Comparison of ENCODE assay signal across 12 mouse cellular contexts in genomic region chr8:117061180-117061880, GRCm38 (mm10). TPM values are rescaled to one million over a fixed set of nuclear protein-coding genes. Genes with fewer than 3 reads are reported as not detected.
DNase-seq lines count a peak whose midpoint lies in the region; ATAC-seq lines count a peak whose summit lies in the region.
"Had no signal": no experiment of that assay in that cellular context is flagged by ENCODE, and none has a peak within 500 bp of the region (broad histone marks: within the 10 kb centered on the region; RNA-seq: fewer than 3 reads in every experiment).

No protein-coding gene starts in this region.

- 61% methylated on average over 13 of the region's 13 CpGs for whole genome bisulfite sequencing in midbrain, embryonic 11.5 days
- WGBS in midbrain, embryonic 16.5 days: 46% methylated on average over 13 of the region's 13 CpGs

- H3K4me1 ChIP-seq in midbrain, embryonic 11.5 days (ENCODE audit: control insufficient read depth, insufficient read depth, low read length): peaks cover 3% of the 10 kb centered on the region; the same call in 1 of the 2 replicates
- H3K4me1 ChIP-seq in midbrain, embryonic 16.5 days (ENCODE audit: control insufficient read depth, insufficient read depth, low read length): peaks cover 2% of the 10 kb centered on the region; the same call in 1 of the 2 replicates
- H3K4me1 ChIP-seq: kidney, embryonic 15.5 days had no signal

- H3K9ac ChIP-seq in midbrain, embryonic 11.5 days (ENCODE audit: low read length): no peak overlapping the region
- no peak overlapping the region for H3K9ac ChIP-seq in midbrain, embryonic 16.5 days (ENCODE audit: low read depth, low read length)
- H3K9ac ChIP-seq: kidney, embryonic 15.5 days had no signal

- H3K4me2 ChIP-seq in midbrain, embryonic 11.5 days: no peak overlapping the region
- no peak overlapping the region for H3K4me2 ChIP-seq in midbrain, embryonic 16.5 days (ENCODE audit: low read length)
- H3K4me2 ChIP-seq: kidney, embryonic 15.5 days had no signal

- H3K9me3 ChIP-seq in midbrain, embryonic 11.5 days (ENCODE audit: control insufficient read depth, low read length): peaks cover 3% of the 10 kb centered on the region; the same call in 1 of the 2 replicates
- peaks cover 5% of the 10 kb centered on the region for H3K9me3 ChIP-seq in midbrain, embryonic 16.5 days (replicated peaks; ENCODE audit: control insufficient read depth, low read length, poor library complexity, severe bottlenecking)
- H3K9me3 ChIP-seq: kidney, embryonic 15.5 days had no signal

- H3K27me3 ChIP-seq in midbrain, embryonic 11.5 days (ENCODE audit: control insufficient read depth, insufficient read depth, low read length): no peaks in the 10 kb centered on the region; the same call in 1 of the 2 replicates
- H3K27me3 ChIP-seq in midbrain, embryonic 16.5 days (ENCODE audit: control insufficient read depth, insufficient read depth, low read depth, low read length): no peaks in the 10 kb centered on the region
- H3K27me3 ChIP-seq: kidney, embryonic 15.5 days had no signal

- no peaks in the 10 kb centered on the region for H3K36me3 ChIP-seq in midbrain, embryonic 11.5 days (ENCODE audit: control insufficient read depth, insufficient read depth, low read length)
- H3K36me3 ChIP-seq in midbrain, embryonic 16.5 days (ENCODE audit: control insufficient read depth, insufficient read depth, low read length): no peaks in the 10 kb centered on the region
- H3K36me3 ChIP-seq: kidney, embryonic 15.5 days had no signal

- no peak overlapping the region for H3K27ac ChIP-seq in midbrain, embryonic 11.5 days (ENCODE audit: low read depth, low read length)
- H3K27ac ChIP-seq in midbrain, embryonic 16.5 days (ENCODE audit: low read length): no peak overlapping the region
- H3K27ac ChIP-seq: kidney, embryonic 15.5 days had no signal

- intact Hi-C loops in left cerebral cortex, postnatal 14 days (cut with DNase I): no loop called here

- H3K4me3 ChIP-seq in midbrain, embryonic 11.5 days (ENCODE audit: low read depth, low read length): no peak overlapping the region
- H3K4me3 ChIP-seq in midbrain, embryonic 16.5 days (ENCODE audit: low read depth, low read length): no peak overlapping the region
- H3K4me3 ChIP-seq: kidney, embryonic 15.5 days had no signal

- ATAC-seq in midbrain, embryonic 11.5 days (ENCODE audit: low FRiP score): 0 out of 2 replicates have a peak, but pooled peaks have one; percentile 35
- ATAC-seq in midbrain, embryonic 16.5 days: no peak

- peak; percentile 35 for DNase-seq in adrenal gland, adult 2 months
- no peak for DNase-seq in adrenal gland, adult 18-20 months (ENCODE audit: low spot score in 2 of 2)
- peak; percentile 80 for DNase-seq in midbrain, embryonic 11.5 days (ENCODE audit: low spot score, missing footprints)
- DNase-seq in left cerebral cortex, postnatal 14 days (ENCODE audit: low spot score in 2 of 2): peak; percentile 40 to 73
- DNase-seq in telencephalon, adult 2 months (ENCODE audit: low read depth, low spot score): peak; percentile 51
- DNase-seq in urinary bladder, postnatal 4 days (ENCODE audit: low spot score in 2 of 2): no peak
- no peak for DNase-seq in cerebellum, adult 9-11 months
- DNase-seq: gastrocnemius, postnatal 14 days; lung, postnatal 36 days had no signal

RNA-seq across cellular contexts. Expression of gene Pkd1l2, which starts 20.9 kb away (rescaled TPM):
- total RNA-seq in adrenal gland, adult 2 months (2021): 1 to 10 TPM in 1 of 2 experiments, under 1 TPM in 1; 0.93 to 2.3 TPM
- 1.1 and 1.2 TPM in 2 replicates for polyA plus RNA-seq in adrenal gland, adult 2 months (2012; rRNA removed)
- 1 to 10 TPM; 1.0 to 2.9 TPM for total RNA-seq in adrenal gland, adult 18-20 months (2021)
- polyA plus RNA-seq in midbrain, embryonic 11.5 days (2014; fragmentation: Nextera tagmentation; extraction: Ambion mirVana): not detected in 2 replicates
- 0.04 TPM in 1 of 2 replicates, not detected in the other for polyA plus RNA-seq in midbrain, embryonic 16.5 days (2015; fragmentation: Nextera tagmentation; extraction: Ambion mirVana)
- total RNA-seq in left cerebral cortex, postnatal 14 days (2021): not detected
- polyA plus RNA-seq: heart, embryonic 16.5 days had no signal

RNA-seq across cellular contexts. Expression of gene Bco1, which starts 34.3 kb away (rescaled TPM):
- under 1 TPM; 0.38 to 0.55 TPM for total RNA-seq in adrenal gland, adult 2 months (2021)
- not detected in 2 replicates for polyA plus RNA-seq in adrenal gland, adult 2 months (2012; rRNA removed)
- total RNA-seq in adrenal gland, adult 18-20 months (2021): under 1 TPM in 1 of 2 experiments, not detected in 1; 0.42 TPM
- 0.18 and 0.28 TPM in 2 replicates for polyA plus RNA-seq in midbrain, embryonic 11.5 days (2014; fragmentation: Nextera tagmentation; extraction: Ambion mirVana)
- 0.35 TPM in 2 replicates for polyA plus RNA-seq in midbrain, embryonic 16.5 days (2015; fragmentation: Nextera tagmentation; extraction: Ambion mirVana)
- not detected for total RNA-seq in left cerebral cortex, postnatal 14 days (2021)
- polyA plus RNA-seq: heart, embryonic 16.5 days had no signal

Comparison
In these comparisons a context has a peak if more than half of its experiments do, and no peak if none do; other contexts are left out.
1. DNase-seq: peak in adrenal gland, adult 2 months (single experiment), midbrain, embryonic 11.5 days (single experiment), left cerebral cortex, postnatal 14 days (2 of 2) and telencephalon, adult 2 months (single experiment); none in adrenal gland, adult 18-20 months (0 of 2), urinary bladder, postnatal 4 days (0 of 2) and cerebellum, adult 9-11 months (single experiment).